Comparison of ENCODE assay signal across 16 mouse cellular contexts in genomic region chr6:17051432-17052025, GRCm38 (mm10).
"Had no signal": no experiment of that assay in that cellular context is flagged by ENCODE, and none has a peak within 500 bp of the region (broad histone marks: within the 10 kb centered on the region; RNA-seq: fewer than 3 reads in every experiment).

No protein-coding gene starts in this region.

- H3K9me3 ChIP-seq: limb, embryonic 13.5 days; midbrain, embryonic 15.5 days; neural tube, embryonic 13.5 days had no signal

- H3K4me1 ChIP-seq: limb, embryonic 13.5 days; midbrain, embryonic 15.5 days; neural tube, embryonic 13.5 days had no signal

- ATAC-seq: hindbrain, embryonic 16.5 days; inflammation-experienced regulatory T-cells, adult 6 months; midbrain, embryonic 15.5 days had no signal

- H3K36me3 ChIP-seq: limb, embryonic 13.5 days; midbrain, embryonic 15.5 days; neural tube, embryonic 13.5 days had no signal

- H3K4me2 ChIP-seq: limb, embryonic 13.5 days; midbrain, embryonic 11.5 days; midbrain, embryonic 15.5 days; neural tube, embryonic 13.5 days had no signal

- H3K9ac ChIP-seq: limb, embryonic 13.5 days; liver, embryonic 14.5 days; midbrain, embryonic 15.5 days; neural tube, embryonic 13.5 days had no signal

- H3K4me3 ChIP-seq: limb, embryonic 13.5 days; midbrain, embryonic 15.5 days; neural tube, embryonic 13.5 days had no signal

- H3K27me3 ChIP-seq: limb, embryonic 13.5 days; midbrain, embryonic 15.5 days; neural tube, embryonic 13.5 days had no signal

- H3K27ac ChIP-seq: limb, embryonic 13.5 days; liver, embryonic 14.5 days; midbrain, embryonic 15.5 days; neural tube, embryonic 13.5 days had no signal

- DNase-seq: kidney, adult 8-10 months; kidney, postnatal 36 days; layer of hippocampus, adult 9-11 months; layer of hippocampus, postnatal 36 days; retina, postnatal 1 day; right cerebral cortex, postnatal 4 days; spleen, adult 18-20 months; thymus, adult 2 months; thymus, postnatal 25 days had no signal
